Mouse (Mus musculus) C3H10T1/2 (cell line): ENCODE results near the gene Spp2. TPM values are rescaled to one million over a fixed set of nuclear protein-coding genes. Genes with fewer than 3 reads are reported as not detected.

Experiments used
- polyA plus RNA-seq, 2 experiments: library from polyadenylated mRNA; unstranded; fragments of >200 nt; fragmentation: generic; extraction: Trizol; gene quantifications; one replicate each; pipeline ENCODE4 v1.2.1; 2012; ENCODE audit warnings: missing spikeins in 2 of 2

Gene Spp2
- not detected for polyA plus RNA-seq

GRCm38 (mm10) chr1:88406807-88407198 is at the start of gene Spp2:
Gene Spp2, plus strand, starts transcription at chr1:88406961.

Other genes starting within 250 kb of the Spp2 start
- under 1 TPM; 0.02 to 0.32 TPM for gene Ugt1a5, start 240.9 kb upstream of the Spp2 start, polyA plus RNA-seq
- under 1 TPM; 0.04 to 0.21 TPM for gene Ugt1a2, start 206.4 kb upstream of the Spp2 start, polyA plus RNA-seq
- gene Dnajb3, start 201.2 kb upstream of the Spp2 start, polyA plus RNA-seq, result under 1 TPM in 1 of 2 experiments, not detected in 1; 0.08 TPM
- gene Ugt1a1, start 195.0 kb upstream of the Spp2 start, polyA plus RNA-seq, result under 1 TPM in 1 of 2 experiments, not detected in 1; 0.15 TPM
- 1 to 10 TPM in 1 of 2 experiments, under 1 TPM in 1; 0.15 to 1.0 TPM for gene Mroh2a, start 180.0 kb upstream of the Spp2 start, polyA plus RNA-seq
- 10 to 100 TPM; 14.5 to 62.3 TPM for gene Hjurp, start 129.3 kb upstream of the Spp2 start, polyA plus RNA-seq
- gene Trpm8, start 129.3 kb upstream of the Spp2 start, polyA plus RNA-seq, result not detected
- under 1 TPM in 1 of 2 experiments, not detected in 1; 0.06 TPM for gene Glrp1, start 103.1 kb downstream of the Spp2 start, polyA plus RNA-seq